Mouse (Mus musculus): ENCODE data around the gene Gatm.

GRCm38 (mm10) chr2:122571326-122571725 is 39.8 kb downstream of the Gatm start:
- no peak for TF ChIP-seq HCFC1 (IDR thresholded peaks at IDR 0.05; ENCODE audit: borderline replicate concordance, insufficient read depth, low read length)
- no peak for TF ChIP-seq MAFK (IDR thresholded peaks at IDR 0.05; ENCODE audit: insufficient read depth, low read depth, low read length)
- no peak for TF ChIP-seq ZC3H11A (IDR thresholded peaks at IDR 0.05; ENCODE audit: borderline replicate concordance, low read depth, low read length)

All from ES-E14 (cell line).